Mouse (Mus musculus) CH12.LX (cell line): ENCODE results near the gene Krt83.

Source experiments
- BHLHE40 ChIP-seq: IDR thresholded peaks from 2 replicates; pipeline ENCODE4 v1.6.1; 2011; ENCODE audit warnings: mild to moderate bottlenecking, low read depth, low read length, improper control_type of control experiment
- CHD1 ChIP-seq: IDR thresholded peaks from 2 replicates; pipeline ENCODE4 v1.6.1; 2012; ENCODE audit warnings: low read depth, low read length, improper control_type of control experiment, inconsistent platforms
- CHD2 ChIP-seq: IDR thresholded peaks from 2 replicates; pipeline ENCODE4 v1.6.1; 2011; ENCODE audit warnings: low read length, improper control_type of control experiment
- CTCF ChIP-seq, 2 experiments: IDR thresholded peaks in 1 of 2; conservative IDR thresholded peaks in 1 of 2; 2 replicates each; pipeline ENCODE4 v1.5.1; 2011 to 2012; ENCODE audit warnings: low read depth in 2 of 2, low read length in 2 of 2, improper control_type of control experiment in 1 of 2, inconsistent platforms in 1 of 2, mild to moderate bottlenecking in 1 of 2, moderate library complexity in 1 of 2
- EP300 ChIP-seq: IDR thresholded peaks from 2 replicates; pipeline ENCODE4 v1.6.1; 2011; ENCODE audit warnings: low read length, improper control_type of control experiment
- MAFK ChIP-seq: IDR thresholded peaks from 2 replicates; pipeline ENCODE4 v1.6.1; 2011; ENCODE audit warnings: low read length, improper control_type of control experiment; ENCODE audit not compliant: insufficient replicate concordance
- MAX ChIP-seq: IDR thresholded peaks from 2 replicates; pipeline ENCODE4 v1.6.1; 2011; ENCODE audit warnings: low read length, improper control_type of control experiment
- NELFE ChIP-seq: IDR thresholded peaks from 2 replicates; pipeline ENCODE4 v1.6.1; 2011; ENCODE audit warnings: low read depth, low read length, improper control_type of control experiment
- NRF1 ChIP-seq: IDR thresholded peaks from 2 replicates; pipeline ENCODE4 v1.6.1; 2014; ENCODE audit warnings: low read depth, mild to moderate bottlenecking, inconsistent platforms, low read length, improper control_type of control experiment, moderate library complexity
- PAX5 ChIP-seq: IDR thresholded peaks from 2 replicates; pipeline ENCODE4 v1.6.1; 2012; ENCODE audit warnings: low read length, inconsistent platforms, mixed read lengths
- POLR2A ChIP-seq: IDR thresholded peaks from 2 replicates; pipeline ENCODE4 v1.6.1; 2011; ENCODE audit warnings: low read depth, mild to moderate bottlenecking, improper control_type of control experiment, low read length
- SMC3 ChIP-seq: IDR thresholded peaks from 2 replicates; pipeline ENCODE4 v1.6.1; 2011; ENCODE audit warnings: low read depth, low read length, improper control_type of control experiment
- UBTF ChIP-seq: IDR thresholded peaks from 2 replicates; pipeline ENCODE4 v1.6.1; 2012; ENCODE audit warnings: low read depth, mild to moderate bottlenecking, inconsistent platforms, low read length, improper control_type of control experiment, moderate library complexity
- ZC3H11A ChIP-seq: IDR thresholded peaks from 2 replicates; pipeline ENCODE4 v1.6.1; 2012; ENCODE audit warnings: low read depth, mild to moderate bottlenecking, inconsistent platforms, low read length, improper control_type of control experiment

DNA sequence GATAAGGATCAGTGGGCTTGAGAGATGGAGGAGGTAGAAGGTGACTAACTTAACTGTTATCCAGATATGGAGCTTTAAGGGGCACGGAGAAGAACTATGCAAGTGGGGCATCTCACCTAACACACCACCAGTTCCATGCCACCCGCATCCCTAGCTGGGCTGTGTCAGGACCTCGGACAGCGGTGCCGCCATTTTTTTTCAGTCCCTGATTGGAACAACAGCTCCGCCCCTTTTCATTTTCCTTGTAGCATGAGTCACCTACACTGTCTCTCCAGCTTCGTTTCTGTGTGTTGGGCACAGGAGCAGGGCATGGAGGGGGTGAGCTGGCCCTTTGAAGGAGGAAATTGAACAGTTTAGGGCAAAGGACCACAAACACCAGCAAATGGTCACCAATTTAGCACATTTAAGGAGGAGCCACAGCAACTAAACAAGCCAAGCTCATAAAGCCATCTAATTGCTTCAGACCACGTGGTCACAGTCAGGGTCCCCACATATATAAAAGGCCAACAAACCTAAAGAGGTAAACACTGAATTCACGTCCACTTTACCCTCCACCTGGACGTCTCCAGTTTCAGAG lies 18.3 kb downstream of the Krt83 start, which contains the start of gene Krt86:
- TF ChIP-seq POLR2A (no peak), CTCF (conservative IDR thresholded peaks at IDR 0.05 in 1 of 2, IDR thresholded peaks at IDR 0.05 in 1 of 2; ENCODE audit: low read depth in 2 of 2, low read length in 2 of 2) (no peak), PAX5 (no peak), MAFK (no peak), NRF1 (no peak), CHD2 (no peak), NELFE (no peak), MAX (no peak), SMC3 (no peak), EP300 (no peak), BHLHE40 (no peak), UBTF (no peak), CHD1 (no peak), ZC3H11A (no peak)
